Mouse (Mus musculus) NIH3T3 (cell line): ENCODE results near the gene Ryr1.
A peak's percentile ranks its signal among the peaks of the same experiment; 100 is the strongest.
"Not testable (repeated sequence)": the region's sequence is repeated elsewhere in the genome, so short reads cannot be mapped to it uniquely, and the experiment has no call there.

Experiments used
- DNase-seq: peaks from one replicate; pipeline ENCODE4 v3.0.0-alpha.2; 2012; ENCODE audit warnings: low read depth

The Ryr1 gene

DNA sequence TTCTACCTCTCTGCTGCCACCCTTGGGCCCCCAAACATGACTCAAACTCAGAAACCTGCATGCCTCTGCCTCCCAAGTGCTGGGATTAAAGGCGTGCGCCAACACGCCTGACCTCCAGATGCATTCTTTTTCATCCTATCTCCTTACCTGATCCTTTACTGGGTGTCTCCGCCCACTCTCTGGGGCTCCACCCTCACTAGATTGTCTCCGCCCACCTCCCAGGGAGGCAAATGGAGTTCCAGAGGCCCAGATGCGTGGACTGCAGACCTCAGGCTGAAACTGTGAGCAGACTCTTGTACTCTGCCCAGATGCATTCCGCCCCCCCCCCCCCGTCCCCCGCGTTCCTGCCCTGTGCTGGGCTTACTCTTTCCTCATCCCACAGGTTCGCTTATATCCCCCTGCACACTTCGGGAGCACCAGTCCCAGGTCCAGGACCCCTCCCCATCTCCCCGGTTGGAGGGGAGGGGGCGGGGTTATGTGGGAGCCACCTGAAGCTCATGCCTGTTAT, 134.2 kb downstream of the Ryr1 start:
- DNase-seq, result no peak

DNA sequence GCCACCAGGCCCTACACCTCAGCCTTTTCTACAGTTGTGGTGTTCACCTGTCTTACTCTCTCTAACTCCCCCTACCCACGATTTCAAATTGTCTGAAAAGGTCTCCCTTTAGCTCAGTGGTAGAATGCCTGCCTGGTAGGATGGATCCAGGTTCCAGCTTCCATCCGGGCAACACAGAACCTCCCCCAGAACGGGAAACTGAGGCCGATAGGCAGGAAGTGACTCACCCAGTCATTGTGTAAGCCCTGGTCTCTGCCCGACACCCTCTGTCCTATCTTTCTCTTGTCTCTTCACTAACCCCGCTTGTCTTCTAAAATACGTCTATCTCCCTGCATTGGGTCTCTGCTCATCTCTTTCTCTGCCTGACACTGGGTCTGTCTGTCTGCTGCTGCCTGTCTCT, 139.8 kb downstream of the Ryr1 start:
- DNase-seq, result no peak

DNA sequence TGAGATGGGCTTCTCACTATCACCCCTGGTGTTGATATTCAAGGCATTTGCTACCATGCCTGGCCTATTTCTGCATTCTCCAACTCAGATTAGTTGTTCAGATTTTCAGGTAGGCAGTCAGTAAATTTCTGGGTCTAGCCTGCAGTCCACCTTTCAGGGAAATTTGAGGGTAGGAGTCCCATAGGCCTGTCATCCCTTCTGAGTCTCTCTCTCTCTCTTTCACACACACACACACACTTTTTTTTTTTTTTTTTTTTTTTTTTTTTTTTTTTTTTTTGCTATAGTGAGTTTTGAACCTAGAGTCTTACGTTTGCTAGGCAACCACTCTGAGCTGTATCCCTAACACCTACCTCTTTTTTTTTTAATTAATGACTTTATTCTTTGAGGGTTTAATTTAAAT, 140.5 kb downstream of the Ryr1 start:
- DNase-seq, result no peak

DNA sequence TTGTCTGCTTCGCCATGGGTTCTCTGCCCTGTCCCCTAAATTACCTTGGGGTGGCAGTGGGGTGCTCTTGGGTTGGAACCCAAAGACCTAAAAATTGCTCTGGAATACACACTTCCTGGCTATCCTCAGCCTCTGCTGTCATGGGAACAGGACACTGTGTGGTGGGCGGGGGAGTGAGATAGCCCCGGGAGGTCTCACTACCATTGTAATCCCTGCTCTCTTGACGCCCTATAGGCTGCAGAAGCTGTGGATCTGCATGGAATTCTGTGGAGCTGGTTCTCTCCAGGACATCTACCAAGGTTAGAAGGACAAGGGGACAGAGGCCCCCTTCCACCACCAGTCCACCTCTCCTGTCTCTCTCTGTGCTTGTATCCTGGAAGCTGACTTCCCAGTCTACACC, 141.1 kb downstream of the Ryr1 start:
- DNase-seq, result no peak

DNA sequence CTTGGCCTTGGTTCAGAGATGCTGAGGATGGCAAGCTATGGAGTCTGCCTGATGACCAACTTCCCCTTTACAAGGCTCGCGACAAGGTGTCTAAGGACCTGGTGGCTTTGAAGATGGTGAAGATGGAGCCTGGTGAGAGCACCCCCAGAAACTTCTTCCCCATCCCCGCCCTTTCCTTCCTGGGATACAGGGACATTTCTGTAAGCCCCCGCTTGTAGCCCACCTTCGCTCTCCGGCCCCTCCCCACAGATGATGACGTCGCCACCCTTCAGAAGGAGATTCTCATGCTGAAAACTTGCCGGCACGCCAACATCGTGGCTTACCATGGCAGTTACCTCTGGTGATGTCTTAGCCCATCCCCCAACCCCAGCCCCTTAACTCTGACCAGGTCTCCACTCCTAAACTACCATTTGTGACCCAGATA, 141.8 kb downstream of the Ryr1 start:
- no peak for DNase-seq

DNA sequence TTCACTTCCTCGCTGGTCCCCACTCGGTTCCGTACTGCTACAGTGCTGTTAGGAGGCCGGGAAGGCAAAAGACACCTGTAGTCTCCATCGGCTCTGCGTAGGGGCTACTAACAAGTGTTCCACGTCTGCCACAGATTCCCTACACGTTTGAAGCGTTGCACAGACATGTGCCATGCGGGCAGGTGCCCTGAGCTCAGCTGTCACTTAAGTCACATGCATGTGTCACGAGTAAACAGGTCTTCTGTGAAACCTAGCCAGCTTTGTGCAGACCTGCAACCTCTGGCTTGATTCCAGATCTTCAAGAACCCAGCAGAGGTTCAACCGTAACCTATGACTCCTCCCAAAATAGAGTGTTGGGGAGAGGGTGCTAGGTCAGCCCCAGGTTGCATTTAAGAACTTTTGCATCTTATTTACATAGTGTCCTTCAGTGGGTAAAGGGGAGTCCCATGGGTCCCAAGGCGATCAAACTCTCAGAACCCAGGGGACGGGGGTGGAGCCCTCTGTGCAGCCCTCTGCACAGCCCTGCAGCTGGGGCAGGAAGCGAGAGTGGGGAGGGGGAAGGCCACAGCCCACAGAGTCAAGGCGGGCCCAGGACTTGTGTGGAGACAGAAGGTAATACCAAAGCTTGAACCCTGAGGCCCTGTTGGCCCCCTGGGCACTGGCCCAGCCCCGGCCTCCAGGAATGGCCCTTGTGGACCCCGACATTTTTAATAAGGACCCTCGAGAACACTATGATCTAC, 142.5 kb downstream of the Ryr1 start:
- DNase-seq, result no peak

DNA sequence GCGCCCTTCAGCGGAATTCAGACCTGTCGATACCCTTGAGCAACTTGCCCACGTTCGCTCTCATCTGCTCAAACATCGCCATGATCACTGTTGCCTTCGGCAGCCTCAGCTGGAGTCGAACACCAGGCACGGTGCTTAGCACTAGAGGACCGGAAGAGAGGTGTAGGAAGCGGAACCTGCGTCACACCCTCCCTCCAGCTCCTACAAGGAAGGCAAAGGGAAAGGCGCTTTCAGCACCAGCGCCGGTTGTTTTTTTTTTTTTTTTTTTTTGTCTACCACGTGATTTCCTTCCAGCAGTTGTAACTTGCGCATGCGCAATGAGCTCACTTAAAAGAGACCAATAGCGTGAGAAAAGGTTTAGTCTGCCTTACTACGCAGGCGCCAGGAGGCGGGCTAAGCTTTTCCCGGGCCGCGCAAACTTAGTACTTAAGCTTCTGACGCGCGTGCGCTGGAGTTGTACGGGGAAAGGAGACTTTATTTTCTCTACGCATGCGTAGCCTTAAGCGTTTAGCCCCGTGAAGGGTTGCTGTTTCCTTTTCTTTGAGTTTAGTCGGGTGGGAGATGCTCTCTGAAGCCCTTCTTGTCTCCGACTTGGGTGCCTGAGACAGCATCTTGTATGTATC, 143.2 kb downstream of the Ryr1 start, which contains the start of the genes Eif3k and Map4k1:
Gene Eif3k, minus strand, starts transcription at position 214 of the 623 bp plus-strand sequence.
Gene Map4k1, plus strand, starts transcription at position 400 of the 623 bp plus-strand sequence.
- peak; percentile 100 for DNase-seq

DNA sequence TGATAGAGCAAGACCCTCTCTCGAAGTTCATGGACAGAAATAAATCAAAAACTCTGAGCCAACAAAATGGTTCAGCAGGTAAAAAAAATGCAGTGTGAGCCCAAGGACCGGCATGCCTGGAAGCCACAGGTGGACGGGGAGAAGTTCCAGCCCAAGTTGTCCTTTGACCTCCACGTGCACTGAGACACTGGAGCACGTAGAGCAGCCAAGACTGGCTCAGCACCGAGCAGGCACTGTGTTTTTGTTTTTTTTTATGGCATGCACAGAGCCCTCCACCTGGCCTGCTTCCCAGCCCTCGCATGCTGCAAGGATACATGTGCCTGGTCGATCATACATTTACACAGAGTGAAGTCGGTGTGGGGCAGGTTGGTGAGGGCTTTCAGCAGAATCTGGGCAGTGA, 147.4 kb downstream of the Ryr1 start:
- DNase-seq, result no peak

DNA sequence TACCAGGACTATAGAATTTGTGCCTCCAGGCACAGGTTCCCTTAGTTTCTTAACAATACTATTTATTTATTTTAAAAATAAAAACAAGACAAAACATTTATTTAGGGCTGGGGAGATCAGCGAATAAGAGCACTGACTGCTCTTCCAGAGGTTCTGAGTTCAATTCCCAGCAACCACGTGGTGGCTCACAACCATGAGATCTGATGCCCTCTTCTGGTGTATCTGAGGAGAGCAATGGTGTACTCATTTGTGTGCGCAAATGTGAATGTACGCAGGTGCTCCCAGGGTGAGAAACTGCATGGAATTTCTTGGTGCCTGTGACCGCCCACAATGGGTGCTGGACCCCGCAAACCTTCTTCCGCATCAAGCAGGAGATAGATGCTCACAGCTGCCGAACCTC, 152.0 kb downstream of the Ryr1 start:
- no peak for DNase-seq

DNA sequence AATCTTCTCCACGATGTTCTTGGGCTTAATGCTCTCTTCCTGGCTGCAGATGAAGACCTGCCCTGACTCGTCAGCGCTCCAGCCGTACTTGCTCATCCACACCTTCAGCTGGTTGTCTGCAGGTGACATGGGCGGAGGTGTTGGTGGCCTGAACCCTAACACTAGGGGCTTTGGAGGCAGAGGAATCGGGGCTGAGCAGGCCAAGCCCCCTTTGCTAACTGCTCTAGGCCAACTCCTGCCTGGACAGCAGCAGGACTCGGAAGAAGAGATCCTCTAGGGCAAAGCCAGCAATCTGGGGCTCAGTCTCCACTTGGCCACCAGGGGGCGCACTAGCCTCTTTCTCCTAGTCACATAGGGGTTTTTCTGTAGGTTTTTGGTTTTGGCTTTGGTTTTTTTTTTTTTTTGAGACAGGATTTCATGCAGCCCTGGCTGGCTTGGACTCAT, 152.4 kb downstream of the Ryr1 start:
- peak; percentile 95 for DNase-seq

DNA sequence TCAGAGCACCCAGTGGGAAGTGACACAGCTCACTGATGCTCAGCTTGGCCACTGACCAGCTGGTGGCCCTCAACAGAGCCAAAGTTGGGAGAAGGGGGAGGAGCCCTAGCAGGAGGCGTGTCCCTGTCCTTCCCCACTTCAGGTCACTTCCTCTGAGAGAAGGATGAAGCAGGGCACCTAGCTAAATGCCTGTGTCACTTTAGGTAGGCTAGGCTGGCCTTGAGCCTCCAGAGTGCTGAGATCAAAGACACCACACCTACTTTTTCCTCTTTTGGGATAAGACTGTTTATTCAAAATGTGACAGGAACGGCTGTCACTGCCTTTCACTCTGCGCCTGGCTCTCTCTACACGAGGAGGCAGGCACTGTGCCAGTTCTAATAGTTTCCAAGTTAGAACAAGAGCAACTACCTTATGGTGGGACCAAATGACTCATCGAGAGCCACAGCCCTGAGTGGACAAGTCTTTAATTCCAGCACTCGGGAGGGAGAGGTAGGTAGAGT, 153.2 kb downstream of the Ryr1 start:
- DNase-seq, result peak; percentile 80

DNA sequence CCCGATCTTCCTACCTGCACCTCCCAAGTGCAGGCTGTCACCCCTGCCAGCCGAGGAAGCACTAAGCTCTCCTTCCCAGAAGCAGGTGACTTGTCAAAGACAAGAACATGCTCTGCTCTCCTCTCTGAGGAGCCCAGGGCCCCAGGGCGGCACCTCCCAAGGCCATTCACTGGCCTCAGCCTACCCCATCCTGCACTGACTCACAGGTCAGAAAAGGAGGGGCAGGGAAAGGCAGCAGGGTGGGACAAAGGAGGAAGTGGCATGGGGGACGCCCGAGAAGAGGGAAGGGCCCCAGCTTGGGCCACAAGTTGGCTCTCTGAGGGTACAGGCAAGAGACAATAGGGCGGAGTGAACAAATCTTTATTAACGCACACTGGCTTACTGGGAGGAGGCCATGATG, 153.9 kb downstream of the Ryr1 start:
- DNase-seq, result no peak

DNA sequence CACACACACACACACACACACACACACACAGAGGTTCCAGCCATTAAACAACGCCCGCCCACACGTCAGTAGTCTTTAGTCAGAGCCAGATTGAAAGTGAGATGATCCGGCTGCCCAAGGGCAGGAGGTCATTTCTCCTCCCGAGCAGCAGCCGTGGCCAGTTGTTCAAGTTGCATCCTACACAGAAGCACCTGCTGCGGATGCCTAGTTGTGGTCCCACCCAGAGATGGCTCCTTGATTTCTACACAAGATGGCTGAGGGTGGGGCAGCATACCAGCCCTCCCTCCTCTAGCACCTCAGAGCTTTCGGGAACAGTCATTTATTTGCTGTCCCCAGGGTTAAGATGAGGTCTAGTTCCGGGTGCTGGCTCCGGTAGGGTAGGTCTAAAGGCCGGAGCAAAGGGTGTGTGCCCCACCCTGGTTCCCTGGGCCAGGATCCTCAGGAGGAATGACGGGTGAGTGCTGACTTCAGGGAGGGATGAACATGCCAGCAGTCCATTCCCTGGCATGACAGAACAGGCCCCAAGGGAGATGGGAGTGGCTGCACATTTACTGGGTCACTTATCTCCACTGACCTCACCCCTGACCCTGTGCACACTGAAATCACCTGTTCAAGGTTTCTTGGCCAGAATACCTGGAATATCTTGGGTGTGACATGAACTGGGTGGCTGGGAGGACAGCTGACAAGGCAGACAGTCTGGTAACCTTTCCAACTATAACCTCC, 155.1 kb downstream of the Ryr1 start:
- DNase-seq, result no peak

DNA sequence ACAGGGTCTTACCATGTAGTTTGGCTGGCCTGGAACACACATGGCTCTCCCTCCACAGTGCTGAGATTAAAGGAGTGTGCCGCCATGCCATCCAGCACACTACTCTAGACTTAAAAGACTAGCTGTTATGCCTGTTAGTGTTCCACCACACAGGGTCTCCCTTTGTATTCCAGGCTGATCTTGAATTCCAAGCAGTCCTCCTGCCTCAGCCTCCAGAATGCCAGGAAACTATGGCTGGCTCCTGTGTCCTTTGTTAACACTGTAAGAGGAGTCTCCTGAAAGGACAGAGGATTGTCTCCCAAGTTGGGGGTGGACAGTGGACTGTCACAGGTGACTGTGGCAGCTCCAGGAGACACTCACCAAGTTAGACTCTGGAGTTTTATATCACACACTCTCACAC, 155.7 kb downstream of the Ryr1 start:
- DNase-seq, result no peak

DNA sequence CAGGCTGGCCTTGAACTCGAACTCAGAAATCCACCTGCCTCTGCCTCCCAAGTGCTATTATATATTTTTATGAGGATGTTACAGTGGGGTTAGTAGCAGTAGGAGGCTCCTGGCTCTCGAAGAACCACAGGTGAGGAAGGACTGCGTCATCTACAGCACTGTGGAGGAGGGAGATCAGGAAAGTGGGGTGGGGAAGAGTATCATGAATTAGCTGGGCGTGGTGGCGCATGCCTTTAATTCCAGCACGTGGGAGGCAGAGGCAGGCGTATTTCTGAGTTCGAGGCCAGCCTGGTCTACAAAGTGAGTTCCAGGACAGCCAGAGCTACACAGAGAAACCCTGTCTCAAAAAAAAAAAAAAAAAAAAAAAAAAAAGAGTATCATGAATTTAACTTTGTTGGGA, 156.9 kb downstream of the Ryr1 start:
- not testable (repeated sequence) for DNase-seq

DNA sequence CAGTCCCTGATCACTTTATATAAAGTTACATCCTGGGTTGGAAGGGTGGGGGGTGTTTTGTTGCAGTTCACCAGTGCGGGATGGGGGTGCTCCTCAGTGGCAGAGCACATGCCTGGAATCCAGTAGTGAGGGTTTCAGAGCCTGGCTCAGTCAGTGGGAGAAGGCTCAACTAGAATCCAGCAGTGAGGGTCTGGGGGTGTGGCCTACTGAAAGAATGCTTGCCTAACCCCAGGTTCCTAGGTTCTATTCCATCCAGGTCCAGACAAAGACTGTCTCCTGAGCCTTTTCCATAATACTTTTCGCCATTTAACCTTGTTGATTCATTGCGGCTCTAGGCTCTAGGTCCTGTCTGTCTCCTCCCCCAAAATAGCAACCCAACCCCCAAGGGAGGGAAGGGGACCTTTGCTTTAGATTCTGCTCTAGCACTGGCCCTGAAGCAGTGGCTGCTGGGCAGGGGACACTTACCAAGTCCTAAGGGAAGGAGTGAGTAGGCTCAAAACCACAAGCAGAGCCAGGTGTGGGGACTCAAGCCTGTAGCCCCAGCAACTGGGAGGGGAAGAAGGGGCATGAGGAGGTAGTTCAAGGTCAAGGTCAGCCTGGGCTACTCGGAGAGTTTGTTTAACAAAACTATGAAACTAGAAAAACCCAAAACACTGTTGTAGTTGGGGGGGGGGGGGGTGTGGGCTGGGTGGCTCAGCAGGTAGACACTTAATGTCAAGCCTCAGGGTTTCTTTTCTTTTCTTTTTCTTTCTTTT, 158.1 kb downstream of the Ryr1 start:
- DNase-seq, result no peak

DNA sequence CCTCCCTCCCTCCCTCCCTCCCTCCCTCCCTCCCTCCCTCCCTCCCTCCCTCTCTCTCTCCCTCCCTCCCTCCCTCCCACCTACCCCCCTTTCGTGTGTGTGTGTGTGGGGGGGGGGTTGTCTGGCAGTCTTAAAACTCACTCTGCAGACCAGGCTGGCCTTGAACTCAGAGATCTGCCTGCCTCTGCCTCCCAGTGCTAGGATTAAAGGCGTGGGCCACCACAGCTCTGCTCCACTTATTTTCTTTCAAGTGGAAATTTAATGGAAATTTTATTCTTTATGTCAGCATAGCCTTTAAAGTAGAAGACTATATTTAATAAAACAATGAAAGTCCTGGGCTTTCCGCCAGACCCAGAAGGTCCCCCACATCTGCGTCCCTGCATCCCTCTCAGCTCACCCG, 158.8 kb downstream of the Ryr1 start:
- no peak for DNase-seq

DNA sequence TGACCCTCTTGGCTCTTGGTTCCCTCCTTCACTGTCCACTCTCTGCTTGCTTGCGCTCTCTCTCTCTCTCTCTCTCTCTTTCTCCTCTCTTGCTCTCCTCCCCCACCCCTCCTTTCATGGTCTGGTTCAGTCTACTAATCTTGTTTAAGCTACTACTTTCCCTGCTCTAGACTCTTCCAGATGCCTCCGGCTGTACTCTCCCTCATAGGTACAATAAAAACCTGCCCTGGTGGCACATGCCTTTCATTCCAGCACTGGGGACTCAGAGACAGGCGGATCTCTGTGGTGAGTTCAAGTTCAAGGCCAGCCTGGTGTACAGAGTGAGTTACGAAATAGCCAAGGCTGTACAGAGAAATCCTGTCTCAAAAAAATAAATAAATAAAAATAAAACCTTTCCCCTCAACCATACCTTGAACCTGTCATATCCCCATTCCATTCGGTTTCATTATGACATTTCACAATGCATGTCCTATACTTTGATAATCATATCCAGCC, 159.6 kb downstream of the Ryr1 start:
- no peak for DNase-seq

DNA sequence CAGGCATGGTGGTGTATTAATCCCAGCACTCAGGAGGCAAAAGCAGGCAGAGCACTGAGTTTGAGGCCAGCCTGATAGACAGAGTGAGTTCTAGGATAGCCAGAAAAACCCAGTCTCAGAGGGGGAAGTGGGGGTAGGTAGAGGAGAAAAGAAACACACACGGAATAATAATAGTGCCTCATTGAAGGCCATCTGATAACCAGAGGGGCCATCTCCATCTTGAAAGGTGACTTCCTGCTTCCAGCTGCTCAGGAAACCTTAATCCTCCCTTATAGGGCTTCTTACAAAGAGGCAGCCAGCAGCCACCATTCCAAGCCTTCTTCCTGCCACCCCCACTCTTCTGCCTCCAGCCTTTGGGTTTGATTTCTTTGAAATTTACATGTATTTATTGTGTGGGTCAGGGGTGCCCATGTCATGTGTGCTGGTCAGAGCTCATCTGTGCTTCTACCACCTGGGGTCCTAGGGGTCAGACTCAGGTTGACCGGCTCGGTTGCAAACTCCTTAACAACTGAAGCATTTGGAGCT, 161.5 kb downstream of the Ryr1 start:
- DNase-seq, result no peak

DNA sequence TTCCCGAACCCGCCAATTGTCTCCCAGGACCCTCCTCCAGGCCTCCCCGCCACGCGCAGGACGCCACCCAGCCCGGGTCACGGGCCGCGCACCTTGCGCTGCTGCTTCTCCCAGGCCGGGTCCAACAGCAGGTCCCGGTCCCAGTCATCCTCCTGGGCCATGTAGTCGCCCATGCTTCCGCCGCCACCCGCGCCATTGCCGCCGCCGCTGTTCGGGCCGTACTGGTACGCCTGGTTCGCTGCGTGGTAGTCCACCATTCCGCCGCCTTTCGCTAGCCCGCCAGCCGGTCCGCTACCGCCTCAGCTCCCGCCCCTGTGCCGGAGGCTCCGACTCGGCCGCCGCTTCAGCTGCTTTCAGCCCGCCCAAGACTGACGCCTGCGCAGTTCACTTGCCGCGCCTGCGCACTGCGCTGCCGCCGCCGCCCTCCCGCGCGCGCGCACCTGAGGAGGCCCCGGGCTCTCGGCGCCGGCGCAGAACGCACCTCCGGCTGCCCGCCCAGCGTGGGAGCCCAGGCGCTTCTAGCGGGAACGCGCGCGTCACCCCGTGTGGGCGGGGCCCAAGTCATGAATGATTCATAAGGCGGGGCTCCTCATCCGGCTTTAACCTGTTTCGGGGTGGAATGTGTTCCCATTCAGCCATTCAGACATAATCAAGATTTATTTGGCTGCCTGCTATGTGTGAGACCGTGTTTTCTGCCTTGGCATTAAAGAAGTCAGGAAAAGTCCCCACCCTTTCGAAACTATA, 162.9 kb downstream of the Ryr1 start, which contains the start of gene Actn4:
Gene Actn4, minus strand, starts transcription at position 414 of the 744 bp plus-strand sequence.
- peak; percentile 100 for DNase-seq

DNA sequence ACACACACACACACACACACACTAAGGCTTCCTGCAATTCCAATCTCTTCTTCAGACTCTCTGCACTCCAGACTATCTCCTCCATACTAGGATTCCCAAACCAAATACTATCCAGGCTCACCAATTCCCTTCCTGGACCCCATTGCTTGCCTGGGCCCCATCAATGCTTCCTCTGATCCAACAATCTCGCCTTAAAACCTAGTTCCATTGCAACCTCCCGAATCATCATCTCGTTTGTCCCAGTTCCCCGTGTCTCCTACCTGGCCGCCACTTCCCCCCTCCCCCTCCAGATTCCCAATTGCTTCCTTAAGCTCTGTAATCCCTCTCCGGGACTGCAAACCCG, 163.4 kb downstream of the Ryr1 start:
- DNase-seq, result no peak
